Comparison of ENCODE assay signal across 9 mouse cellular contexts in genomic region chr4:100909694-100910340, GRCm38 (mm10).
A peak's percentile ranks its signal among the peaks of the same experiment; 100 is the strongest.
DNase-seq lines count a peak whose midpoint lies in the region; ATAC-seq and TF ChIP-seq lines count a peak whose summit lies in the region.
"Had no signal": no experiment of that assay in that cellular context is flagged by ENCODE, and none has a peak within 500 bp of the region (broad histone marks: within the 10 kb centered on the region; RNA-seq: fewer than 3 reads in every experiment).

No protein-coding gene starts in this region.

- H3K9me3 ChIP-seq in forebrain, embryonic 10.5 days, result no peaks in the 10 kb centered on the region
- H3K9me3 ChIP-seq in forebrain, embryonic 11.5 days (ENCODE audit: control insufficient read depth, low read length), result no peaks in the 10 kb centered on the region
- no peaks in the 10 kb centered on the region for H3K9me3 ChIP-seq in forebrain, embryonic 13.5 days (replicated peaks)
- H3K9me3 ChIP-seq in kidney, postnatal 0 days (replicated peaks; ENCODE audit: low read length), result no peaks in the 10 kb centered on the region
- H3K9me3 ChIP-seq in midbrain, embryonic 11.5 days (ENCODE audit: control insufficient read depth, low read length), result no peaks in the 10 kb centered on the region
- H3K9me3 ChIP-seq: megakaryocyte, embryonic 14.5 days had no signal

- no peak overlapping the region for H3K4me2 ChIP-seq in forebrain, embryonic 11.5 days (ENCODE audit: low read depth, low read length, severe bottlenecking)
- H3K4me2 ChIP-seq in forebrain, embryonic 13.5 days, result no peak overlapping the region
- H3K4me2 ChIP-seq in kidney, postnatal 0 days (ENCODE audit: low read length), result no peak overlapping the region
- H3K4me2 ChIP-seq in midbrain, embryonic 11.5 days, result peak overlapping the region; percentile 12; the same call in 1 of the 2 replicates

- no peaks in the 10 kb centered on the region for H3K27me3 ChIP-seq in forebrain, embryonic 10.5 days (ENCODE audit: poor library complexity, severe bottlenecking)
- no peaks in the 10 kb centered on the region for H3K27me3 ChIP-seq in forebrain, embryonic 11.5 days (ENCODE audit: control insufficient read depth, insufficient read depth, low read length)
- H3K27me3 ChIP-seq in forebrain, embryonic 13.5 days, result no peaks in the 10 kb centered on the region
- H3K27me3 ChIP-seq in kidney, postnatal 0 days (ENCODE audit: insufficient read depth, low read length), result no peaks in the 10 kb centered on the region
- no peaks in the 10 kb centered on the region for H3K27me3 ChIP-seq in midbrain, embryonic 11.5 days (ENCODE audit: control insufficient read depth, insufficient read depth, low read length)

- no peak overlapping the region for H3K9ac ChIP-seq in forebrain, embryonic 11.5 days (ENCODE audit: low read length)
- H3K9ac ChIP-seq in forebrain, embryonic 13.5 days, result no peak overlapping the region
- H3K9ac ChIP-seq in kidney, postnatal 0 days (ENCODE audit: low read depth, low read length), result no peak overlapping the region
- H3K9ac ChIP-seq in midbrain, embryonic 11.5 days (ENCODE audit: low read length), result 0 out of 2 replicates have a peak overlapping the region, but pooled peaks have one; percentile 9

- H3K4me1 ChIP-seq in forebrain, embryonic 10.5 days, result peaks cover 72% of the 10 kb centered on the region
- peaks cover 14% of the 10 kb centered on the region for H3K4me1 ChIP-seq in forebrain, embryonic 11.5 days (replicated peaks; ENCODE audit: control insufficient read depth, insufficient read depth, low read length)
- H3K4me1 ChIP-seq in forebrain, embryonic 13.5 days, result peaks cover 66% of the 10 kb centered on the region
- peaks cover 11% of the 10 kb centered on the region; the same call in 1 of the 2 replicates for H3K4me1 ChIP-seq in kidney, postnatal 0 days (replicated peaks; ENCODE audit: insufficient read depth, low read length)
- peaks cover 72% of the 10 kb centered on the region for H3K4me1 ChIP-seq in midbrain, embryonic 11.5 days (ENCODE audit: control insufficient read depth, insufficient read depth, low read length)
- H3K4me1 ChIP-seq: megakaryocyte, embryonic 14.5 days had no signal

- no peaks in the 10 kb centered on the region; the same call in 1 of the 2 replicates for H3K36me3 ChIP-seq in forebrain, embryonic 10.5 days (replicated peaks)
- no peaks in the 10 kb centered on the region for H3K36me3 ChIP-seq in forebrain, embryonic 11.5 days (ENCODE audit: control insufficient read depth, insufficient read depth, low read length)
- no peaks in the 10 kb centered on the region for H3K36me3 ChIP-seq in forebrain, embryonic 13.5 days (ENCODE audit: poor library complexity, severe bottlenecking)
- no peaks in the 10 kb centered on the region for H3K36me3 ChIP-seq in kidney, postnatal 0 days (ENCODE audit: insufficient read depth, low read length)
- no peaks in the 10 kb centered on the region for H3K36me3 ChIP-seq in midbrain, embryonic 11.5 days (ENCODE audit: control insufficient read depth, insufficient read depth, low read length)

- ATAC-seq in forebrain, embryonic 11.5 days (replicated peaks; ENCODE audit: low FRiP score), result no peak; the same call in 1 of the 2 replicates
- ATAC-seq in forebrain, embryonic 13.5 days, result peak; percentile 22; the same call in 1 of the 2 replicates
- ATAC-seq in kidney, postnatal 0 days (replicated peaks; ENCODE audit: low FRiP score, low read depth), result peak; percentile 54; the same call in 1 of the 2 replicates
- 0 out of 2 replicates have a peak, but pooled peaks have one; percentile 12 for ATAC-seq in midbrain, embryonic 11.5 days (ENCODE audit: low FRiP score)

- no peak for DNase-seq in forebrain, embryonic 10.5 days (ENCODE audit: extremely low spot score, low spot score)
- DNase-seq in forebrain, embryonic 11.5 days (ENCODE audit: low spot score), result no peak
- DNase-seq in kidney, postnatal 0 days (ENCODE audit: low spot score), result peak; percentile 23
- no peak for DNase-seq in midbrain, embryonic 11.5 days (ENCODE audit: low spot score, missing footprints)
- DNase-seq in left cerebral cortex, adult 9 months (ENCODE audit: low spot score in 2 of 2), result no peak
- no peak for DNase-seq in B cell, adult 2 months
- no peak for DNase-seq in left cerebral cortex, postnatal 4 days

- peak overlapping the region; percentile 65; the same call in 1 of the 2 replicates for H3K27ac ChIP-seq in forebrain, embryonic 10.5 days
- H3K27ac ChIP-seq in forebrain, embryonic 11.5 days (ENCODE audit: low read depth, low read length), result no peak overlapping the region
- no peak overlapping the region for H3K27ac ChIP-seq in forebrain, embryonic 13.5 days
- H3K27ac ChIP-seq in kidney, postnatal 0 days, result no peak overlapping the region
- peak overlapping the region; percentile 71 for H3K27ac ChIP-seq in midbrain, embryonic 11.5 days (ENCODE audit: low read depth, low read length)

- intact Hi-C loops in left cerebral cortex, postnatal 4 days (cut with DNase I), result no loop called here

- no peak for TF ChIP-seq CTCF in kidney, postnatal 0 days (IDR thresholded peaks at IDR 0.05; ENCODE audit: low read depth)

- WGBS in forebrain, embryonic 10.5 days, result 80% methylated on average over 9 of the region's 9 CpGs
- 56% methylated on average over 9 of the region's 9 CpGs for WGBS in forebrain, embryonic 11.5 days
- WGBS in forebrain, embryonic 13.5 days, result 36% methylated on average over 9 of the region's 9 CpGs
- WGBS in kidney, postnatal 0 days, result 51% methylated on average over 9 of the region's 9 CpGs
- WGBS in midbrain, embryonic 11.5 days, result 58% methylated on average over 9 of the region's 9 CpGs

- H3K4me3 ChIP-seq in forebrain, embryonic 10.5 days, result no peak overlapping the region
- no peak overlapping the region for H3K4me3 ChIP-seq in forebrain, embryonic 11.5 days (ENCODE audit: low read depth, low read length)
- no peak overlapping the region for H3K4me3 ChIP-seq in forebrain, embryonic 13.5 days
- no peak overlapping the region for H3K4me3 ChIP-seq in kidney, postnatal 0 days (replicated peaks; ENCODE audit: low read depth, low read length)
- H3K4me3 ChIP-seq in midbrain, embryonic 11.5 days (ENCODE audit: low read depth, low read length), result no peak overlapping the region
- H3K4me3 ChIP-seq: megakaryocyte, embryonic 14.5 days had no signal

Comparison
In these comparisons a context has a peak if more than half of its experiments do, and no peak if none do; other contexts are left out.
1. H3K27ac ChIP-seq: peak in forebrain, embryonic 10.5 days (single experiment) and midbrain, embryonic 11.5 days (single experiment); none in forebrain, embryonic 11.5 days (single experiment), forebrain, embryonic 13.5 days (single experiment) and kidney, postnatal 0 days (single experiment).